Mouse (Mus musculus): ENCODE data around the gene Smoc2.

Smoc2 gene

DNA sequence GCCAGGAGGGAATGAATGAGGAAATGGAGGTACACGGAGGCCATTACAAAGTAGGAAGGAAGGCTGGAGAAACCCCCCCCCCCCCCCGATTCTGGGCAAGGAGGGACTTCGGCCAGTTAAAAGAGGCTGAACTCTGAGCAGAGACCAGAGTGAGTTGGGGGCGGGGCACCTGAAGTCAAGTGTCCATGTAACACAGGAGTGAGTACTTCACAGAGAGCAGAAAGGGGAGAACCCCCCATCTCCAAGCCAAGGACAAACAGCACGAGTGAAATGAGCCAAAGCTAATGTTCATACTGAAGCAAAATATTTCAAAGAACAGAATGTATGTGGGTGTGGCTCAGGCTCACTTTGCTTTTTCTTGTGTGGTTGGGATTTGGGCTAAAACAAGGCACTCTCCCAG, 121.7 kb downstream of the Smoc2 start:
- intact Hi-C loops (cut with DNase I) = no loop called here

DNA sequence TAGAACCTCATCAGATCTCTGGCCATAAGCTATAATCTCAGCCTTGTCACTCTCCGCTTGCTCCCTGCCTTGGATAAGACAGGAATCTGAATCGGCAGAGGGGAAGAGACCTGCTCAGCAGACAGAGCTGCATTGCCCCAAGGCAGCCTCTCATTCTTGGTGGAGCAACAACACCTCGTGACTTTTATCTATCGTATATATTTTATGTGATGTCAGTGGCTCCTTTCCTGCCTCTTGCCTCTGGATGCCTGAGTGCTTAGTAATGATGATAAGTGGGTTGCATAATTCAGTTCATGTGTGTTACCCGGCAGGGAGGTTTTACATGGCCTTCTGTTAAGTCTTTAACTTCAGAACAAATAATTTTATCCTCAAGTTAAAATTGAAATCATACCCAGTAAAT, 128.6 kb downstream of the Smoc2 start:
- intact Hi-C loops (cut with DNase I) = no loop called here

DNA sequence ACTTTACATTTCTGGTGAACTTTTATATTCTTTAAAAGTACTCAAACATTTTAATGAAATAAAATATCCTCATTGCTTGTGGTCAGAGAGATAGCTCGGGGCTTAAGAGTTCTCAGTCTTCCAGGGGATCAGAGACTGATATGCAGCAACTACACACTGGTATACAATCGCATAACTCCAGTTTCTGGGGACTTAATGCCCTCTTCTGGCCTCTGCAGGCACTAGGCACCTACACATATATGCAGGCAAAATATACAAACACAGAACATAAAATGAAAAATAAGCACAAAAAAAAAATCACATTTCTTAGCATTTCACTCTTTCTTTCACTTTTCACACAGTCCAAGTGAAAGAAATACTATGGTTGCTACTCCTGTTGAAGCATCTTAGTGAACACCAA, 133.2 kb downstream of the Smoc2 start:
- intact Hi-C loops (cut with DNase I) = no loop called here

DNA sequence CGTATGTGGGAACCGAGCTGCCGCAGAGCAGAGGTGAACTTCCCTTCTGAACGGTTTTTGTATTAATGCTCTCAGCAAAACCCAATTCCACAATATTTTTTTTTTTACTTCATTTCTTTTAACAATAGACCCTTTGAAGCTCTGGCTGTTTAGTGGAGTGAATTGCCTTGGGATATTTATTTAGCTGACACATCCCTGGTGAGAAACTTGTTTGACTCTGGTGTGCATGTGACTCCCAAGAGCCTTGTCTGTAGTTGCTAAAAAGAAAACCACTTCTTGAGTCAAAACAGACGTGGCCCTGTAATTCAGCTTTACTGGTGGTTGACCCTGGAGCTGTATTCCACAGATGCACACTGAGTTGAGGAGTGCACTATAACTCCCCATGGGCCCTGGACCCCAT, 135.2 kb downstream of the Smoc2 start:
- intact Hi-C loops (cut with DNase I) = no loop called here

DNA sequence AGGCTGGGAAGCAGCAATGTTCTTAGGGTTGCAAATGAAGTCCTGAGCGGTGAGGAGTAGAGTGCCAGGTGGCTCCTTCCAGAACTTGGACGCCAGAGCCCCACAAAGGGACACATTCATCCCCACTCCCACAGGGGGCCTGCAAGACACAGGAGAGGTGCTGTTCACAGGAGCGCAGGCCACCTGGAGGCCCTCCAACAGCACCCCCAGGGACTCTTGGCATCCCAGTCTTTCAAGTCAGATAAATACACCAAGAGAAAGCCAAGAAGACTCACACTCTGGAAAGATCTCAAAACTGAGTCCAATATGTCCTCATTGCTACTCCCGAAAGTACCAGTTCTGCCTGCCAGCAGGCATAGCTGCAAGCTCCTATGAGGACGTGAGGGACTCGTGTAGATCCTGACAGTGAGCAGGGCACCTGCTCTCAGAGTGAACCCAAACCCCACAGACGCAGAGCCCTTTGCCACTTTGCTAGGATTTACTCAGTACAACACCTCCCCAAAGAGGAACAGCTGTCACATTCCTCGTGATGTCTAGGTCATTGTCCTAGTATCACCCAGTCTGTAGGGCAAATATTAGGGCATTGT, 141.2 kb downstream of the Smoc2 start:
- intact Hi-C loops (cut with DNase I) = no loop called here

DNA sequence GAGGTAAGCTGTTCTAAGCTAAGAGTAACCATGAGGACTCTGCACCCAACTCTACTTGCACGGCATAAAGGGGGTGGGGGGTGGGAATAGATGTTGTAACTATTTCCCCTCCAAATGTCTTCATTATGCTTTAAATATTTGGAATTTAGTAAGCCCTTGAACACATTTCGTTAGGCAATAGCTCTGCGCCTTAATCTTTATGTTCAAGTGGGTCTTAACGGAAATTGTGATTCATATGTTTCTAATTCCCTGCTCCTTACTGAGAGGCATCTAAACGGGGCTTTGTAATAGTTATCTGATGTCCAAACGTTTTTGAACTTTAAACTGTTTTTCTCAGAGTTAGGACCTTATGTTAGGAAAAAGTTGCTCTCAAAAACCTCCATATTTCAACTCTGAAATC, 147.2 kb downstream of the Smoc2 start:
- intact Hi-C loops (cut with DNase I) = no loop called here

DNA sequence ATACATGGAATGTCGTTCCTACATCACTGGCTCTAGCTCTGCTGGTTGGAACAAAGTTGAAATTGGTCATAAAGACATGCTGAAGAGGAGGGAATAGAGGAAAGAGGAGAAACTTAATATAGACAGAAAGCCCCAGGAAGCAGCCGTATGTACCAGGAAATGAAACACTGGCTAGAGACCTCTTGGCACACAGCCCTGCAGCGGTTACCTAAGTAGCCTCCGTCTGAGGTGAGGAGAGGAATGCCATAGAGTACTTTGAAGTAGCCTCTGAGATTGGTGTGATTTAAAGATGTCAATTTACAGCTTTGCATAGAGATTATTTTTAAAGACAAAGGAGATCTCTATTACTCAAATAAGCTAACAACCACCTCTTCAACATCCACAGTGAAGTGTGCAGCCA, 155.4 kb downstream of the Smoc2 start:
- intact Hi-C loops (cut with DNase I) = no loop called here

DNA sequence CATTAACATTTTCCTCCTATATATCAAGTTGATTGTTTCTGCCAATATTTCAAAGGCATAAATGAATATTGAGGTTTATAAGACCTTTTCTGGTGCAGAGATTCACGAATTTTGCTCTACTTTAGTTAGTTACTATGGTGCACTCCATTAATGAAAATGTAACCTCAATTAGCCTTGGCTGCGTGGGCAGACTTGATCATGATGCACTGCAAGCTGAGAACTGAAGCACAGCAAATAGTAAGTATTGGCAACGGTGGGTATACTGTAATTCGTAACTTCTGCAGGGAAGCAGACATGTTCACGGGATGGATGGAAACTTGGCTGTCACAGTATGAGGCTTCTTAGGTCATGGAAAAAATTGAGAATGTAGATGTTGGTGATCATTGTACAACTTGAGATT, 166.3 kb downstream of the Smoc2 start:
- intact Hi-C loops (cut with DNase I) = no loop called here

DNA sequence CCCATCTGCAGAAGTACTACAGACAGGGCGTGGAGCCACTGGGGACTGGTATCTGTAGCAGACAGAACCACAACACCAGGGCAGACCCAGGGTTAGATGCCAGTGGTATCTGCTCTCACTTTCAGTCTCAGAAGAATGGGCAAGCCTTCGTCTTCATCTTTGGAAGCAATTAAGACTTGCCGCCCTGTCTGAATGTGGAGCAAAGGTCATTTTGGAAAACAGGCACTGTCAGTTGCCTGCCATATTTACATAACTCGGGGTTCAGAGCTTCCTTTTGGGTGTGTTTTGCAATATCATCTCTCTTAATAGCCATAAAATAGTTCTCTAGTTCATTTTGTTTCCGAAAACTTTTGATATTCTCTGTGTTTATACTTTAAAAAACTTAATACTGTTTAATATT, 168.0 kb downstream of the Smoc2 start:
- intact Hi-C loops (cut with DNase I) = no loop called here
